8 mouse cellular contexts compared by ENCODE assay signal in the genomic region with DNA sequence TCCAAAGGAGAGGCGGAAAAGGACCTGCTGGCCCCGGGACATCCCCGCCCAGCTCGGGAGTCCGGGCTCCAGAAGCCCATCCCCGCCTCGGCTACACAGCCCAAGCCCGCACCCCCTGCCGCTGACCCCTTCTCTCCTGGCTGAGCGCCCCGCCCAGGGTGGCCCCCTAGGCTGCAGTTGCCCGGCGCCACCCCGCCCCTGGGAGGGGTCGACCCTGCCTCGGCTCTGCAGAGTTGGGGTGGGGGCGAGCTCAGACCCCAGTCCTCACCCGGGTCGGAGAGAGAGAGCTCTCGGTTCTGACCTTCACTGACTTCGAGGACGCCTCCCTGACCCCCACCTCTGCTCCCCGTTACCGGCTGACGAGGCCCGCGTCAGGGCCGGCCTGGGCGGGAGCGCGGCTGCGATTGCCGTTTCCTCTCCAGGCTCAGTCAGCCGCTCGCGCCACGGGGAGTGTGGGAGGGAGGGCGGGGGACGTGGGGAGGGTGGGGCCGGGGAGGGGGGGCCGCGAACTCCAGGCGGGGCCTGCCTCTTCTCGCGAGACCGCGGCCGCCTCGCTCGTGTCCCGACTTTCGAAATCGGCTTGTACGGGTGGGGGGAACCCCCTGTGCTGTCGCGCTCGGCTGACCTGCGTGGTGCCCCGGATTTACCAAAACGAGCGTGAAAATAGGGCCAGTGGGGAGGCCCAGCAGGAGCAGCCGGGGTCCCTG. TPM values are rescaled to one million over a fixed set of nuclear protein-coding genes. Genes with fewer than 3 reads are reported as not detected.
DNase-seq lines count a peak whose midpoint lies in the region; ATAC-seq and TF ChIP-seq lines count a peak whose summit lies in the region.

A gene (minus strand): TSS at position 481 of the 707 bp plus-strand sequence.

- H3K9ac ChIP-seq in heart, embryonic 14.5 days (ENCODE audit: low read length) = peak within 1 kb of the TSS; percentile 96
- peak within 1 kb of the TSS; percentile 99 for H3K9ac ChIP-seq in liver, embryonic 14.5 days (replicated peaks)
- peak within 1 kb of the TSS; percentile 91 for H3K9ac ChIP-seq in neural tube, embryonic 11.5 days (ENCODE audit: low read length)
- H3K9ac ChIP-seq in stomach, postnatal 0 days (ENCODE audit: low read length) = peak within 1 kb of the TSS; percentile 97

- WGBS in heart, embryonic 14.5 days = under 1% methylated on average over 52 of the region's 62 CpGs
- 0% methylated on average over 50 of the region's 62 CpGs for WGBS in liver, embryonic 14.5 days (ENCODE audit: insufficient replicate concordance)
- WGBS in neural tube, embryonic 11.5 days = under 1% methylated on average over 47 of the region's 62 CpGs
- under 1% methylated on average over 47 of the region's 62 CpGs for WGBS in stomach, postnatal 0 days

- ATAC-seq in heart, embryonic 14.5 days (ENCODE audit: insufficient number of reproducible peaks, insufficient read depth, low FRiP score, low read depth) = peak; percentile 89
- ATAC-seq in liver, embryonic 14.5 days (ENCODE audit: insufficient read depth) = peak; percentile 80
- peak; percentile 86 for ATAC-seq in neural tube, embryonic 11.5 days (ENCODE audit: insufficient read depth, low FRiP score, low TSS enrichment)
- peak; percentile 91 for ATAC-seq in stomach, postnatal 0 days (ENCODE audit: low FRiP score, low TSS enrichment)

- TF ChIP-seq EP300 in liver, embryonic 14.5 days (IDR thresholded peaks at IDR 0.05; ENCODE audit: low read depth) = peak; percentile 47
- TF ChIP-seq EP300 in stomach, postnatal 0 days (optimal IDR thresholded peaks at IDR 0.05) = peak; percentile 96

- H3K4me3 ChIP-seq in brown adipose tissue, adult 24 weeks (ENCODE audit: insufficient read depth, low read depth, low read length) = peak within 1 kb of the TSS; percentile 100
- peak within 1 kb of the TSS; percentile 96 to 98 for H3K4me3 ChIP-seq in heart, embryonic 14.5 days (ENCODE audit: control insufficient read depth in 1 of 2, insufficient read depth in 1 of 2, low read depth in 1 of 2, low read length in 2 of 2)
- H3K4me3 ChIP-seq in liver, embryonic 14.5 days (ENCODE audit: insufficient read depth in 1 of 2, low read depth in 2 of 2, low read length in 2 of 2) = peak within 1 kb of the TSS; percentile 84 to 93
- H3K4me3 ChIP-seq in neural tube, embryonic 11.5 days (ENCODE audit: low read depth, low read length) = peak within 1 kb of the TSS; percentile 89
- peak within 1 kb of the TSS; percentile 91 for H3K4me3 ChIP-seq in stomach, postnatal 0 days (ENCODE audit: low read depth, low read length)

- H3K4me1 ChIP-seq in brown adipose tissue, adult 24 weeks (ENCODE audit: control insufficient read depth, insufficient read depth, insufficient read length, low read length) = peaks cover 7% of the 10 kb centered on the region; the same call in 1 of the 2 replicates
- peaks cover 0 to 18% of the 10 kb centered on the region in 2 experiments; a peak in 2 of 4 replicates for H3K4me1 ChIP-seq in heart, embryonic 14.5 days (ENCODE audit: control insufficient read depth in 2 of 2, insufficient read depth in 2 of 2, low read length in 2 of 2)
- H3K4me1 ChIP-seq in liver, embryonic 14.5 days (replicated peaks; ENCODE audit: control insufficient read depth in 2 of 2, insufficient read depth in 2 of 2, low read length in 1 of 2) = peaks cover 19 to 30% of the 10 kb centered on the region in 2 experiments
- peaks cover 7% of the 10 kb centered on the region for H3K4me1 ChIP-seq in neural tube, embryonic 11.5 days (ENCODE audit: control insufficient read depth, insufficient read depth, low read length)
- no peaks in the 10 kb centered on the region for H3K4me1 ChIP-seq in stomach, postnatal 0 days (replicated peaks; ENCODE audit: control insufficient read depth, insufficient read depth)

- peak within 1 kb of the TSS; percentile 100 for H3K27ac ChIP-seq in brown adipose tissue, adult 24 weeks (replicated peaks; ENCODE audit: low read depth, low read length)
- peak within 1 kb of the TSS; percentile 99 to 100 for H3K27ac ChIP-seq in heart, embryonic 14.5 days (replicated peaks in 1 of 2; ENCODE audit: control insufficient read depth in 1 of 2, insufficient read depth in 1 of 2, low read depth in 2 of 2, low read length in 2 of 2)
- H3K27ac ChIP-seq in liver, embryonic 14.5 days = peak within 1 kb of the TSS; percentile 88
- H3K27ac ChIP-seq in neural tube, embryonic 11.5 days (ENCODE audit: low read depth, low read length) = peak within 1 kb of the TSS; percentile 98
- peak within 1 kb of the TSS; percentile 100 for H3K27ac ChIP-seq in stomach, postnatal 0 days (replicated peaks)

- H3K27me3 ChIP-seq in heart, embryonic 14.5 days (ENCODE audit: control insufficient read depth, insufficient read depth, low read length) = no peaks in the 10 kb centered on the region
- no peaks in the 10 kb centered on the region for H3K27me3 ChIP-seq in liver, embryonic 14.5 days (ENCODE audit: control insufficient read depth, insufficient read depth, low read length)
- no peaks in the 10 kb centered on the region for H3K27me3 ChIP-seq in neural tube, embryonic 11.5 days (ENCODE audit: control insufficient read depth, insufficient read depth, low read length)
- H3K27me3 ChIP-seq in stomach, postnatal 0 days (ENCODE audit: control insufficient read depth, insufficient read depth, low read length) = no peaks in the 10 kb centered on the region

- peak; percentile 97 for DNase-seq in CD4-positive, CD25-positive, alpha-beta regulatory T cell, adult 2 months (ENCODE audit: low read depth, low spot score)
- DNase-seq in fibroblast of lung, adult 2 months (ENCODE audit: low read depth) = peak; percentile 64
- DNase-seq in kidney, postnatal 25 days = peak; percentile 93 to 97
- DNase-seq in liver, embryonic 14.5 days (ENCODE audit: low read depth in 3 of 3, low spot score in 3 of 3) = peak; percentile 82 to 86 (median 85)
- DNase-seq in neural tube, embryonic 11.5 days (ENCODE audit: low spot score) = peak; percentile 92
- DNase-seq in stomach, postnatal 0 days (ENCODE audit: low spot score) = peak; percentile 97

- peak within 1 kb of the TSS; percentile 93 for H3K4me2 ChIP-seq in heart, embryonic 14.5 days (ENCODE audit: low read length)
- peak within 1 kb of the TSS; percentile 89 for H3K4me2 ChIP-seq in liver, embryonic 14.5 days (ENCODE audit: low read depth)
- peak within 1 kb of the TSS; percentile 82 for H3K4me2 ChIP-seq in neural tube, embryonic 11.5 days (ENCODE audit: low read depth)
- H3K4me2 ChIP-seq in stomach, postnatal 0 days (replicated peaks; ENCODE audit: low read depth) = peak within 1 kb of the TSS; percentile 88

- no peaks in the 10 kb centered on the region for H3K9me3 ChIP-seq in heart, embryonic 14.5 days (ENCODE audit: control insufficient read depth, low read length)
- H3K9me3 ChIP-seq in liver, embryonic 14.5 days (ENCODE audit: control insufficient read depth, low read length) = no peaks in the 10 kb centered on the region
- H3K9me3 ChIP-seq in neural tube, embryonic 11.5 days (ENCODE audit: control insufficient read depth, low read length) = no peaks in the 10 kb centered on the region
- no peaks in the 10 kb centered on the region for H3K9me3 ChIP-seq in stomach, postnatal 0 days (ENCODE audit: control insufficient read depth, low read length)

- TF ChIP-seq CTCF in liver, embryonic 14.5 days (IDR thresholded peaks at IDR 0.05; ENCODE audit: low read depth) = no peak
- no peak for TF ChIP-seq CTCF in stomach, postnatal 0 days (IDR thresholded peaks at IDR 0.05; ENCODE audit: low read depth)

- H3K36me3 ChIP-seq in heart, embryonic 14.5 days (ENCODE audit: control insufficient read depth, insufficient read depth, low read length) = peaks cover 16% of the 10 kb centered on the region; the same call in 1 of the 2 replicates
- peaks cover 15% of the 10 kb centered on the region for H3K36me3 ChIP-seq in liver, embryonic 14.5 days (replicated peaks; ENCODE audit: control insufficient read depth, insufficient read depth, low read depth)
- no peaks in the 10 kb centered on the region for H3K36me3 ChIP-seq in neural tube, embryonic 11.5 days (ENCODE audit: control insufficient read depth, insufficient read depth, low read length)
- H3K36me3 ChIP-seq in stomach, postnatal 0 days (ENCODE audit: control insufficient read depth, insufficient read depth, low read length) = no peaks in the 10 kb centered on the region

RNA-seq across cellular contexts. Expression of the gene that starts here (rescaled TPM):
- polyA plus RNA-seq in brown adipose tissue, adult 24 weeks (2012; ENCODE audit: insufficient read depth, insufficient read length, missing spikeins) = 60.0 and 66.9 TPM in 2 replicates
- 49.9 and 54.4 TPM in 2 replicates for polyA plus RNA-seq in heart, embryonic 14.5 days (2014; fragmentation: Nextera tagmentation; extraction: Ambion mirVana)
- 37.4 and 63.7 TPM in 2 replicates for polyA plus RNA-seq in liver, embryonic 14.5 days (2012; rRNA removed)
- polyA plus RNA-seq in liver, embryonic 14.5 days (2014; fragmentation: Nextera tagmentation; extraction: Ambion mirVana) = 48.5 and 52.9 TPM in 2 replicates
- polyA plus RNA-seq in neural tube, embryonic 11.5 days (2014; fragmentation: Nextera tagmentation; extraction: Ambion mirVana) = 71.1 and 73.7 TPM in 2 replicates
- polyA plus RNA-seq in stomach, postnatal 0 days (2015; fragmentation: Nextera tagmentation; extraction: Ambion mirVana) = 40.6 and 44.5 TPM in 2 replicates

Comparison
In these comparisons a context has a peak if more than half of its experiments do, and no peak if none do; other contexts are left out.
1. Peak in every context shown above with its lines: DNase-seq, ATAC-seq, H3K4me3 ChIP-seq and H3K27ac ChIP-seq.